Mouse (Mus musculus): Measurements from ENCODE around the gene Rin1. TPM values are rescaled to one million over a fixed set of nuclear protein-coding genes. Genes with fewer than 3 reads are reported as not detected.
"Not testable (repeated sequence)": the region's sequence is repeated elsewhere in the genome, so short reads cannot be mapped to it uniquely, and the experiment has no call there.

Gene Rin1
- 1 to 10 TPM in 1 of 4 experiments, under 1 TPM in 3; 0.47 to 1.0 (median 0.75) TPM for total RNA-seq (2022)

GRCm38 (mm10) chr19:5050047-5050905 lies at the start of gene Rin1:
Gene Rin1, plus strand, starts transcription at chr19:5050481.
- no peak for DNase-seq (ENCODE audit: low spot score in 2 of 2)

GRCm38 (mm10) chr19:5001666-5002406 lies 48.4 kb upstream of the Rin1 start:
- peak in 1 of 2 experiments; percentile 33 for DNase-seq (ENCODE audit: low spot score in 2 of 2)

- DNase-seq (ENCODE audit: low spot score in 2 of 2), result not testable (repeated sequence)
These were observed 46.6 kb upstream of the Rin1 start for GRCm38 (mm10) chr19:5003644-5004043.

- DNase-seq (ENCODE audit: low spot score in 2 of 2), result no peak
These were observed 45.4 kb upstream of the Rin1 start for GRCm38 (mm10) chr19:5004925-5005324.

GRCm38 (mm10) chr19:5013138-5013537 lies 37.1 kb upstream of the Rin1 start:
- no peak for DNase-seq (ENCODE audit: low spot score in 2 of 2)

DNA sequence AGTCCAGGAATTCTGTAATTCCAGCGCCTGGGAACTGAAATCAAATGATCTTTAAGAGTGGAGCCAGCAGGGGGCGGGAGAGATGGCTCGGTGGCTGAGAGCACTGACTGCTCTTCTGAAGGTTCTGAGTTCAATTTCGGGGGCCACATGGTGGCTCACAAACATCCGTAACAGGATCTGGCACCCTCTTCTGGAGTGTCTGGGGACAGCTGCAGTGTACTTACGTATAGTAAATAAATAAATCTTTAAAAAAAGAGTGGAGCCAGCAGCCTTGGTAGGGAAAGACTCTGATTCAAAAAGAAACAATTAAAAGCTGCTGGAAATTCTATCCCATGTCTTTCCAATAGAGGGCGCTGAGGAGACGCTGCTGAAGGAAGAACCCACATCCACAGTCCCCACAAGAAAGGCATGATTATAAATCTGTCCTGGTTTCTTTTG lies 35.3 kb upstream of the Rin1 start:
- no peak for DNase-seq (ENCODE audit: low spot score in 2 of 2)

- DNase-seq (ENCODE audit: low spot score in 2 of 2), result no peak
These were observed 34.0 kb upstream of the Rin1 start for GRCm38 (mm10) chr19:5016221-5016742.

GRCm38 (mm10) chr19:5016782-5017181 lies 33.5 kb upstream of the Rin1 start:
- DNase-seq (ENCODE audit: low spot score in 2 of 2), result peak; percentile 28 to 33

DNA sequence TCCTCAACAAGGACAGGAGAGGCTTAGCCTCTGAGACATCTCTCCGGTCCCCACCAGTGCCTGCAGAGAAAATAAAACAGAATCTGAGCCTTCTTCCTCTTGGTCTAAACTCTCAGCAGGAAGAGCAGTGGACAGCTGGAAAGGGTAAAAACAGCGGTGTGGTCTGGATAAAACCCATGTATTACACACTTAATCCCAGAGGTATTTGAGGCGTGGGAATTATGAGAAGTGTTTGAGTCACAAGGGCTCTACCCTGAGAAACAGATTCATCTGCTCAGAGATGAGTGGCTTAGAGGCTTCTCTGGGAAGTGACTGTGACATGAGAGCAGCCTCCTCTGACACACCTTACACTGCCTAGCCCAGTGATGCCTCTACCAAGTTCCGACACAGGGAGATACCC lies 32.7 kb upstream of the Rin1 start:
- no peak for DNase-seq (ENCODE audit: low spot score in 2 of 2)

DNA sequence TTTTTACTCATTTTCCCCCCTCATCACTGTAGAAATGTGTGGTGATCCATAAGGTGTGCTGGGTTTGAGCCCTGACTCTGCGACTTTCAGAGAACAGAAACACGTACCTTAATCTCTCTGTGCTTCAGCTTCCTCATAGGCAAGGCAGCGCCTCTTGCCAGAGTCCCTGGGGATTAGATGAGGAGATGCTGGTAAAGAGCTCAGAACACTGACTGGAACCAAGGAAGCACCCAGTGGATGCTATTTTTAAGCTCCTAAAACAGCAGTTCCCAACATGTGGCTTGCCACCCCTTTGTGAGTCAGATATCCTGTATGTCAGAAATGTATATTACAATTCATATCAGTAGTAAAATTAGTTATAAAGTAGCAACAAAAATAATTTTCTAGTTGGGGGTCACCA lies 32.1 kb upstream of the Rin1 start:
- no peak for DNase-seq (ENCODE audit: low spot score in 2 of 2)

GRCm38 (mm10) chr19:5021416-5021815 lies 28.9 kb upstream of the Rin1 start:
- DNase-seq (ENCODE audit: low spot score in 2 of 2), result no peak

DNA sequence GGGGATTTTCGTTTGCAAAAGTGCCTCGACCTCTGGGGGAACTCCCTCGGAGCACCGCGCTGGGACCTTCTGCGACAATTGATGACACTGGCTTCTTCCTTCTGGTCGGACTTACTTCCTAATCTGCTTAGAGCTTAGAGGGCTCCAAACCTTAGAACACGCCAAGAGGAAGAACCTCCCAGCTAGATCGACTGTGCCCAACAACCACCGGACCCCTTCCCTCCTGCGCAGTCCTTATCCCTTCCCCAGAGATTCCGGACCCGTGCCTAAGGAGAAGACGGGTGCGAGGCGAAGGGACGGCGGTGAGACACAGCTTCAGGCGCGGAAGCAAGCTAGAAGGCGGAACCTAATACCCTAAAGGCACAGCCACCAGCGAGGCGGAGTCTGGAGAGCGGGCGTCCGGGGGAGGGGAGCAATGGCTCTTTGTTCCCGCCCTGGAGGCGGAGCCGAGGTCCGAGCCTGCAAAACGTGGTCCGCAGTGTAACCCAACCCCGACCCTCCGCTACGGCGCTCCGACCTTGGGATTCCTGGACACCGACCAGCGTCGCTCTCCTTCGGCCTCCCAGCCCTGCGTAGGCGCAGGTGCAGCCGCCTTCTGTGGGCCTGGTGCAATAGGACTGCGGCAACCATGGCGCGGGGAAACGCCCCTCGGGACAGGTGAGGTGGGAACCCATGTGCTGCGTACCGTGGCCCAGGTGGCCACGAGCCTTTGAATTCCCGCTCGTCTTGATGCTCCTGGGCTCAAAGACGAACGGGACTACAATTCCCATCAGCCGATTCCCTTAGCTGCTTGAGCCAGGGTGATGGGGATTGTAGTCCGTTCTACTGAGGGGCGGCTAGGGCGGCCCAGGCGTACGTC lies 26.4 kb upstream of the Rin1 start, which contains the start of gene Slc29a2:
Slc29a2 (plus strand) TSS at position 240 of the 859 bp plus-strand sequence.
- DNase-seq (ENCODE audit: low spot score in 2 of 2), result peak; percentile 91 to 92

GRCm38 (mm10) chr19:5026111-5026510 lies 24.2 kb upstream of the Rin1 start:
- DNase-seq (ENCODE audit: low spot score in 2 of 2), result no peak

DNA sequence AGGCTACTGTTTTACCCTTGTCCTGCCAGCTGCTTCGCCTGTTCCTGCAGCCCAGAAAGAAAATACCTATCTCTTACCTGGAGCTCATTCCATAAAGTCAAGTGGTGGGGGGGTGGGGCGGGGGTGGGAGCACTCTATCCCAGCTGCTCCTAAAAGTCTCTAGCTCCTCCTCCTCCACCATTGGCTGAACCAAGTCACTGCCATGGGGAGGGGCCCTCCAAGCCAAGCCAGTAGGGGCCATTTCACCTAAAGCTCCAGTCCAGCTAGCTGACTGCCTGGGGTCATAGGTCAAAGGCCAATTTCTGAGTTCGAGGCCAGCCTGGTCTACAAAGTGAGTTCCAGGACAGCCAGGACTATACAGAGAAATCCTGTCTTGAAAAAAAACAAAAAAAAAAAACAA lies 17.6 kb upstream of the Rin1 start:
- no peak for DNase-seq (ENCODE audit: low spot score in 2 of 2)

GRCm38 (mm10) chr19:5036577-5036976 lies 13.7 kb upstream of the Rin1 start:
- no peak for DNase-seq (ENCODE audit: low spot score in 2 of 2)

DNA sequence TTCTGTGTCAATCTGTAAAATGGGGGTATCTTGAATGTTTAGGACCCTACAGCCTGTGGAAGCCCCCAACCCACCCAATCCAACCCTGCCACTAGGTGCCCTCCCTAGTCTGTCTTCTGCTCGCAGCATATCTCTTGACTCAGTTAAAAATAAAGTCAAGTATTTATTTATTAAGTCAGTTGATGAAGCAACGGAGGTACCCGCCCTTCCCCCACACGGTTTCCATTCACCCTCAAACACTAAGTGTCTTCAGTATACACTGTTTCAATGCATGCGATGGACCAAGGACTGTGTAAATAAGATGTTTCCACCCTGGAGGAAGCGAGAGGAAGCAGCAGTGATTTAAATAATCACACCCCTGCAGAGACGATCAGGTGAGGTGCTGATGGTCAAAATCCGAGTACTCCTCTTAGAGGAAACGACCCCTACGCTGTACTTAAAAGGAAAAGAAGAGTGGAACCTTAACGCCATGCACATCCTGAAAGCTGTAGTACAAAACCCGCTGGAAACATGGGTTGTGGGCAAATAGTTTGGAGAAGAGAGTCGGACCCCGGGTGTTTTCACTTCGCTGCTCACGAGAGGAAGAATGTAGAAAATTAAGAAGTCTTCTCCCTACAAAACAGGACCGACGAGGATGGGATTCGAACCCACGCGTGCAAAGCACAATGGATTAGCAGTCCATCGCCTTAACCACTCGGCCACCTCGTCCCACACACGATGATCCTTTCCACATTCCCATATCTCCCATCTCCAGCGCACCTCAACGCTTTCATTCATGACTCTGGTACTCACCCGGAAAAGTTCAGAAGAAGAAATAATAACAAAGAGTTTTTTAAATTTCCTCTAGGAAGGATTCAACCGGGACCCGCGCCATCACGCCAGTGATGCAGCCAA lies 12.4 kb upstream of the Rin1 start:
- DNase-seq (ENCODE audit: low spot score in 2 of 2), result peak; percentile 54 to 64

GRCm38 (mm10) chr19:5038709-5039156 lies 11.5 kb upstream of the Rin1 start, which contains the start of the genes B4gat1 and AC124502.3:
Gene B4gat1, plus strand, starts transcription at chr19:5038826.
Gene AC124502.3, plus strand, starts transcription at chr19:5038891.
- peak; percentile 74 to 84 for DNase-seq (ENCODE audit: low spot score in 2 of 2)

DNA sequence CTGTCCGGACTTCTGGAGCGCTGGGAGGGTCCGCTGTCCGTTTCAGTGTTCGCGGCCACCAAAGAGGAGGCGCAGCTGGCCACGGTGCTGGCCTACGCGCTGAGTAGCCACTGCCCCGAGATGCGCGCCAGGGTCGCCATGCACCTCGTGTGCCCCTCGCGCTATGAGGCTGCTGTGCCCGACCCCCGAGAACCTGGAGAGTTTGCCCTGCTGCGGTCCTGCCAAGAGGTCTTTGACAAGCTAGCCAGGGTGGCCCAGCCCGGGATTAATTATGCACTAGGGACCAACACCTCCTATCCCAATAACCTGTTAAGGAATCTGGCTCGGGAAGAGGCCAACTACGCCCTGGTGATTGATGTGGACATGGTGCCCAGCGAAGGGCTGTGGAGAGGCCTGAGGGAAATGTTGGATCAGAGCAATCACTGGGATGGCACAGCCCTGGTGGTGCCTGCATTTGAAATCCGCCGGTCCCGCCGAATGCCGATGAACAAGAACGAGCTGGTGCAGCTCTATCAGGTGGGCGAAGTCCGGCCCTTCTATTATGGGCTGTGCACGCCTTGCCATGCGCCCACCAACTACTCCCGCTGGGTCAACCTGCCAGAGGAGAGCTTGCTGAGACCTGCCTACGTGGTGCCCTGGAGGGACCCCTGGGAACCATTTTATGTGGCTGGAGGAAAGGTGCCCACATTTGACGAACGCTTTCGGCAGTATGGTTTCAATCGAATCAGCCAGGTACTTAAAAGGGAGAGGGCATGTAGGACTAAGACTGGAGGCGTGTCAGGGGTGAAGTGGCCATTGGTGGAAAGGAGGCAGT lies 10.8 kb upstream of the Rin1 start:
- DNase-seq (ENCODE audit: low spot score in 2 of 2), result no peak
